Comparison of ENCODE assay signal across 13 mouse cellular contexts in the genomic region with DNA sequence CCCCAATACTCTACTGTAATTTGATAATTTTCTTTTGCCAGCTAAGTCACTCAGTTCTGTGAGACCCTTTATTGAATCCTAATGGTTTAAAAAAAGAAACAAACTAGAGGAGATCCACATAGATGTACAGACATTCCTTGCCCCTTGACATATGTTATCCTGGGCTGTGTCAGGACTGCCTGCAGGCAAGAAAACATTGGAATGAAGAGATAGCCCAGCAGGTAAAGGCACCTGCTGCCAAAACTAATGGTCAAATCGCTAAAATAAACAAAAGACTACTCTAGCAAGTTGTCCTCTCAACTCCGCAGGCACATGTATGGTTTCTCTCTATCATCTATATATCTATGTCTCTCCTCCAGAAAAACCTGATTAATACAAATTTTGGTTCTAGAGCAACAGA. TPM values are rescaled to one million over a fixed set of nuclear protein-coding genes. Genes with fewer than 3 reads are reported as not detected.
DNase-seq lines count a peak whose midpoint lies in the region.
"Had no signal": no experiment of that assay in that cellular context is flagged by ENCODE, and none has a peak within 500 bp of the region (broad histone marks: within the 10 kb centered on the region; RNA-seq: fewer than 3 reads in every experiment).

No protein-coding gene starts in this region.

- peak; percentile 47 for DNase-seq in brain, adult 2 months (ENCODE audit: low read depth, low spot score)
- DNase-seq in cerebellum, adult 11-12 months: peak; percentile 27
- DNase-seq in cerebellum, adult 9-11 months: peak; percentile 32
- peak; percentile 30 to 43 for DNase-seq in cerebellum, postnatal 36 days
- DNase-seq in adrenal gland, postnatal 14 days: no peak
- DNase-seq in right cerebral cortex, adult 2 months (ENCODE audit: low spot score in 2 of 2): no peak
- DNase-seq: adrenal gland, adult 2 months; adrenal gland, postnatal 36 days; forebrain, postnatal 0 days; gastrocnemius, postnatal 14 days; heart, adult 2 months; heart, postnatal 14 days; kidney, adult 11 months had no signal

RNA-seq across cellular contexts. Expression of a gene that starts 22.1 kb away (rescaled TPM):
- 21.8 and 23.8 TPM in 2 replicates for total RNA-seq in adrenal gland, postnatal 14 days (2021)

Comparison
In these comparisons a context has a peak if more than half of its experiments do, and no peak if none do; other contexts are left out.
1. DNase-seq: peak in brain, adult 2 months (single experiment), cerebellum, adult 11-12 months (single experiment), cerebellum, adult 9-11 months (single experiment) and cerebellum, postnatal 36 days (2 of 2); none in adrenal gland, postnatal 14 days (single experiment) and right cerebral cortex, adult 2 months (0 of 2).